In genomic region chr3:130006141-130006540, GRCm38 (mm10) we compare ENCODE assay signal across 22 mouse cellular contexts. TPM values are rescaled to one million over a fixed set of nuclear protein-coding genes. Genes with fewer than 3 reads are reported as not detected.
DNase-seq lines count a peak whose midpoint lies in the region; ATAC-seq lines count a peak whose summit lies in the region.
"Had no signal": no experiment of that assay in that cellular context is flagged by ENCODE, and none has a peak within 500 bp of the region (broad histone marks: within the 10 kb centered on the region; RNA-seq: fewer than 3 reads in every experiment).

No protein-coding gene starts in this region.

- no peak overlapping the region for H3K27ac ChIP-seq in kidney, embryonic 15.5 days
- H3K27ac ChIP-seq: embryonic facial prominence, embryonic 13.5 days; embryonic facial prominence, embryonic 15.5 days; forebrain, embryonic 10.5 days; forebrain, embryonic 12.5 days had no signal

- H3K36me3 ChIP-seq in kidney, embryonic 15.5 days = peaks cover 85% of the 10 kb centered on the region

- no peaks in the 10 kb centered on the region for H3K9me3 ChIP-seq in kidney, embryonic 15.5 days (replicated peaks)
- H3K9me3 ChIP-seq: embryonic facial prominence, embryonic 13.5 days; embryonic facial prominence, embryonic 15.5 days; forebrain, embryonic 10.5 days; forebrain, embryonic 12.5 days had no signal

- H3K27me3 ChIP-seq in kidney, embryonic 15.5 days = no peaks in the 10 kb centered on the region
- H3K27me3 ChIP-seq: embryonic facial prominence, embryonic 13.5 days; embryonic facial prominence, embryonic 15.5 days; forebrain, embryonic 12.5 days had no signal

- no peak for DNase-seq in frontal cortex, postnatal 25 days (ENCODE audit: low spot score in 2 of 2)
- peak; percentile 28 for DNase-seq in kidney, adult 11 months
- no peak for DNase-seq in kidney, adult 18-20 months
- peak; percentile 21 for DNase-seq in kidney, adult 9 months
- DNase-seq: adrenal gland, adult 2 months; adrenal gland, postnatal 10 days; adrenal gland, postnatal 25 days; cerebellum, adult 11-12 months; cerebellum, adult 2 months; cerebellum, adult 9-11 months; cerebellum, postnatal 14 days; cerebellum, postnatal 36 days; embryo, embryonic 11 days had no signal

- H3K4me1 ChIP-seq in kidney, embryonic 15.5 days = no peaks in the 10 kb centered on the region
- H3K4me1 ChIP-seq: embryonic facial prominence, embryonic 13.5 days; embryonic facial prominence, embryonic 15.5 days; forebrain, embryonic 10.5 days; forebrain, embryonic 12.5 days had no signal

- H3K4me3 ChIP-seq in kidney, embryonic 15.5 days (replicated peaks) = no peak overlapping the region
- H3K4me3 ChIP-seq: embryonic facial prominence, embryonic 13.5 days; embryonic facial prominence, embryonic 15.5 days; erythroblast, embryonic 14.5 days; forebrain, embryonic 10.5 days; forebrain, embryonic 12.5 days had no signal

- H3K4me2 ChIP-seq in kidney, embryonic 15.5 days = no peak overlapping the region
- H3K4me2 ChIP-seq: embryonic facial prominence, embryonic 13.5 days; embryonic facial prominence, embryonic 15.5 days; forebrain, embryonic 12.5 days had no signal

- H3K9ac ChIP-seq in kidney, embryonic 15.5 days = no peak overlapping the region
- H3K9ac ChIP-seq: embryonic facial prominence, embryonic 13.5 days; embryonic facial prominence, embryonic 15.5 days; forebrain, embryonic 12.5 days had no signal

- peak; percentile 56 for ATAC-seq in frontal cortex, adult (ENCODE audit: low TSS enrichment)
- no peak for ATAC-seq in kidney, embryonic 15.5 days (replicated peaks; ENCODE audit: low FRiP score)
- ATAC-seq: forebrain, embryonic 14.5 days; forebrain, embryonic 16.5 days had no signal

- WGBS in kidney, embryonic 15.5 days = 89% methylated on average over 7 of the region's 7 CpGs

RNA-seq across cellular contexts. Expression of gene Mcub, which starts 36.1 kb away (rescaled TPM):
- polyA plus RNA-seq in kidney, embryonic 15.5 days (2015; fragmentation: Nextera tagmentation; extraction: Ambion mirVana) = 1.1 and 3.7 TPM in 2 replicates

RNA-seq across cellular contexts. Expression of gene Sec24b, which starts 55.2 kb away (rescaled TPM):
- 33.6 and 36.9 TPM in 2 replicates for polyA plus RNA-seq in kidney, embryonic 15.5 days (2015; fragmentation: Nextera tagmentation; extraction: Ambion mirVana)

Comparison
In these comparisons a context has a peak if more than half of its experiments do, and no peak if none do; other contexts are left out.
1. DNase-seq: peak in kidney, adult 11 months (single experiment) and kidney, adult 9 months (single experiment); none in frontal cortex, postnatal 25 days (0 of 2) and kidney, adult 18-20 months (single experiment).